Comparison of ENCODE assay signal across 9 mouse cellular contexts in genomic region chr11:49844969-49845368, GRCm38 (mm10). TPM values are rescaled to one million over a fixed set of nuclear protein-coding genes. Genes with fewer than 3 reads are reported as not detected.
DNase-seq lines count a peak whose midpoint lies in the region; ATAC-seq and TF ChIP-seq lines count a peak whose summit lies in the region.
"Had no signal": no experiment of that assay in that cellular context is flagged by ENCODE, and none has a peak within 500 bp of the region (broad histone marks: within the 10 kb centered on the region; RNA-seq: fewer than 3 reads in every experiment).

No protein-coding gene starts in this region.

- no peak for ATAC-seq in heart, embryonic 11.5 days (replicated peaks; ENCODE audit: insufficient number of reproducible peaks, low FRiP score, low TSS enrichment)
- ATAC-seq in granulocyte monocyte progenitor cell, adult 5-6 weeks (replicated peaks; ENCODE audit: poor library complexity, severe bottlenecking): peak; percentile 14
- no peak for ATAC-seq in midbrain, postnatal 0 days (ENCODE audit: low FRiP score)

- H3K27me3 ChIP-seq in heart, embryonic 11.5 days (ENCODE audit: control insufficient read depth, insufficient read depth, low read length): no peaks in the 10 kb centered on the region
- H3K27me3 ChIP-seq in midbrain, postnatal 0 days (ENCODE audit: insufficient read depth, low read length): no peaks in the 10 kb centered on the region
- H3K27me3 ChIP-seq: midbrain, embryonic 12.5 days had no signal

- no peak overlapping the region for H3K4me2 ChIP-seq in heart, embryonic 11.5 days
- peak overlapping the region; percentile 88; the same call in 1 of the 2 replicates for H3K4me2 ChIP-seq in midbrain, postnatal 0 days (ENCODE audit: low read depth, low read length, poor library complexity, severe bottlenecking)

- no peaks in the 10 kb centered on the region for H3K9me3 ChIP-seq in heart, embryonic 11.5 days (replicated peaks; ENCODE audit: control insufficient read depth, low read length)
- H3K9me3 ChIP-seq in midbrain, postnatal 0 days (ENCODE audit: low read length): no peaks in the 10 kb centered on the region
- H3K9me3 ChIP-seq: midbrain, embryonic 12.5 days had no signal

- no peaks in the 10 kb centered on the region for H3K36me3 ChIP-seq in heart, embryonic 11.5 days (ENCODE audit: control insufficient read depth, insufficient read depth, low read length)
- no peaks in the 10 kb centered on the region for H3K36me3 ChIP-seq in midbrain, postnatal 0 days (ENCODE audit: insufficient read depth, low read length)

- peaks cover 17% of the 10 kb centered on the region for H3K4me1 ChIP-seq in heart, embryonic 11.5 days (ENCODE audit: control insufficient read depth, insufficient read depth, low read length)
- H3K4me1 ChIP-seq in midbrain, postnatal 0 days (ENCODE audit: insufficient read depth, low read length): peaks cover 14% of the 10 kb centered on the region

- H3K27ac ChIP-seq in heart, embryonic 11.5 days (ENCODE audit: low read depth, low read length): no peak overlapping the region
- no peak overlapping the region for H3K27ac ChIP-seq in left cerebral cortex, adult 2 months
- H3K27ac ChIP-seq in midbrain, postnatal 0 days (ENCODE audit: low read depth, low read length): no peak overlapping the region
- H3K27ac ChIP-seq: midbrain, embryonic 12.5 days had no signal

- H3K4me3 ChIP-seq in heart, embryonic 11.5 days (ENCODE audit: low read depth, low read length): no peak overlapping the region
- no peak overlapping the region for H3K4me3 ChIP-seq in left cerebral cortex, adult 2 months
- no peak overlapping the region for H3K4me3 ChIP-seq in midbrain, postnatal 0 days (ENCODE audit: low read depth, low read length)
- H3K4me3 ChIP-seq: midbrain, embryonic 12.5 days had no signal

- WGBS in heart, embryonic 11.5 days (ENCODE audit: insufficient replicate concordance): 48% methylated on average over 3 of the region's 3 CpGs
- 41% methylated on average over 3 of the region's 3 CpGs for WGBS in midbrain, postnatal 0 days

- H3K9ac ChIP-seq in heart, embryonic 11.5 days (ENCODE audit: low read depth, low read length): no peak overlapping the region
- no peak overlapping the region for H3K9ac ChIP-seq in midbrain, postnatal 0 days (replicated peaks; ENCODE audit: low read length, poor library complexity, severe bottlenecking)
- H3K9ac ChIP-seq: midbrain, embryonic 12.5 days had no signal

- DNase-seq in heart, adult 18-20 months: peak; percentile 62 to 83
- peak; percentile 47 for DNase-seq in MEL-GATA-1-ER (ENCODE audit: extremely low read depth, low read depth)
- DNase-seq in cerebellum, adult 9-11 months: peak; percentile 62
- DNase-seq in left cerebral cortex, adult 2 months (ENCODE audit: extremely low spot score in 1 of 2, low spot score in 2 of 2): peak; percentile 52 to 67
- DNase-seq in midbrain, postnatal 0 days (ENCODE audit: low spot score): peak; percentile 64
- peak; percentile 80 for DNase-seq in testis, postnatal 10 days (ENCODE audit: low spot score)

- intact Hi-C loops in left cerebral cortex, adult 2 months (cut with DNase I): loop anchor here (1.0 to 10.0 kb wide), 3 partner anchors 117 to 190 kb away; partner anchors contain the start of gene Cnot6

- peak; percentile 85 for TF ChIP-seq CTCF in left cerebral cortex, adult 2 months (IDR thresholded peaks at IDR 0.05)
- TF ChIP-seq CTCF in midbrain, postnatal 0 days (IDR thresholded peaks at IDR 0.05): peak; percentile 80

RNA-seq across cellular contexts. Expression of gene Mapk9, which starts 1.6 kb away (rescaled TPM):
- total RNA-seq in heart, adult 18-20 months (2021): 10 to 100 TPM; 42.4 to 45.5 TPM
- polyA plus RNA-seq in heart, embryonic 11.5 days (2014; fragmentation: Nextera tagmentation; extraction: Ambion mirVana): 35.8 and 40.8 TPM in 2 replicates
- total RNA-seq in granulocyte monocyte progenitor cell, adult 5-6 weeks (2014; fragmentation: Nextera tagmentation): 26.6 and 41.7 TPM in 2 replicates
- 32.9 and 41.9 TPM in 2 replicates for total RNA-seq in granulocyte monocyte progenitor cell, adult 5-6 weeks (2017)
- 100 to 1,000 TPM; 221 to 222 TPM for total RNA-seq in left cerebral cortex, adult 2 months (2021)
- 128 and 157 TPM in 2 replicates for total RNA-seq in midbrain, postnatal 0 days (2014; rRNA removed)
- 70.4 and 72.1 TPM in 2 replicates for polyA plus RNA-seq in midbrain, postnatal 0 days (2015; fragmentation: Nextera tagmentation; extraction: Ambion mirVana)

RNA-seq across cellular contexts. Expression of gene Gfpt2, which starts 51.0 kb away (rescaled TPM):
- 1 to 10 TPM; 8.7 to 9.3 TPM for total RNA-seq in heart, adult 18-20 months (2021)
- 13.9 and 18.4 TPM in 2 replicates for polyA plus RNA-seq in heart, embryonic 11.5 days (2014; fragmentation: Nextera tagmentation; extraction: Ambion mirVana)
- 0.21 and 0.58 TPM in 2 replicates for total RNA-seq in granulocyte monocyte progenitor cell, adult 5-6 weeks (2014; fragmentation: Nextera tagmentation)
- total RNA-seq in granulocyte monocyte progenitor cell, adult 5-6 weeks (2017): 0.13 TPM in 1 of 2 replicates, not detected in the other
- total RNA-seq in left cerebral cortex, adult 2 months (2021): 10 to 100 TPM in 1 of 2 experiments, 1 to 10 TPM in 1; 6.2 to 11.4 TPM
- total RNA-seq in midbrain, postnatal 0 days (2014; rRNA removed): 3.1 and 6.0 TPM in 2 replicates
- polyA plus RNA-seq in midbrain, postnatal 0 days (2015; fragmentation: Nextera tagmentation; extraction: Ambion mirVana): 3.9 and 4.3 TPM in 2 replicates

RNA-seq across cellular contexts. Expression of gene Rasgef1c, which starts 56.7 kb away (rescaled TPM):
- under 1 TPM; 0.40 to 0.54 TPM for total RNA-seq in heart, adult 18-20 months (2021)
- 0.13 and 0.45 TPM in 2 replicates for polyA plus RNA-seq in heart, embryonic 11.5 days (2014; fragmentation: Nextera tagmentation; extraction: Ambion mirVana)
- 0.37 TPM in 1 of 2 replicates, not detected in the other for total RNA-seq in granulocyte monocyte progenitor cell, adult 5-6 weeks (2014; fragmentation: Nextera tagmentation)
- not detected in 2 replicates for total RNA-seq in granulocyte monocyte progenitor cell, adult 5-6 weeks (2017)
- total RNA-seq in left cerebral cortex, adult 2 months (2021): 10 to 100 TPM; 35.3 to 39.5 TPM
- 44.8 and 45.7 TPM in 2 replicates for total RNA-seq in midbrain, postnatal 0 days (2014; rRNA removed)
- 42.6 and 43.3 TPM in 2 replicates for polyA plus RNA-seq in midbrain, postnatal 0 days (2015; fragmentation: Nextera tagmentation; extraction: Ambion mirVana)

Comparison
In these comparisons a context has a peak if more than half of its experiments do, and no peak if none do; other contexts are left out.
1. RNA of gene Rasgef1c, which starts 56.7 kb away (total RNA-seq): 44.8 to 45.7 TPM in midbrain, postnatal 0 days and 35.3 to 39.5 TPM in left cerebral cortex, adult 2 months; 0.40 to 0.54 TPM in heart, adult 18-20 months and 0.37 TPM in granulocyte monocyte progenitor cell, adult 5-6 weeks; every median in the first group is over 10 times any median in the second.
2. Peak in every context shown above with its lines, with median percentiles within 50 percentile points of each other: DNase-seq.